Mouse (Mus musculus): ENCODE data around the gene Chn1.
A peak's percentile ranks its signal among the peaks of the same experiment; 100 is the strongest.

- no peak for TF ChIP-seq EP300 (IDR thresholded peaks at IDR 0.05; ENCODE audit: low read depth)
- peak; percentile 81 for TF ChIP-seq CTCF (IDR thresholded peaks at IDR 0.05; ENCODE audit: low read depth)
Observed at GRCm38 (mm10) chr2:73566989-73567605, 208.0 kb downstream of the Chn1 start.
